Mouse (Mus musculus): ENCODE measurements around the gene Sult1a1.

DNA sequence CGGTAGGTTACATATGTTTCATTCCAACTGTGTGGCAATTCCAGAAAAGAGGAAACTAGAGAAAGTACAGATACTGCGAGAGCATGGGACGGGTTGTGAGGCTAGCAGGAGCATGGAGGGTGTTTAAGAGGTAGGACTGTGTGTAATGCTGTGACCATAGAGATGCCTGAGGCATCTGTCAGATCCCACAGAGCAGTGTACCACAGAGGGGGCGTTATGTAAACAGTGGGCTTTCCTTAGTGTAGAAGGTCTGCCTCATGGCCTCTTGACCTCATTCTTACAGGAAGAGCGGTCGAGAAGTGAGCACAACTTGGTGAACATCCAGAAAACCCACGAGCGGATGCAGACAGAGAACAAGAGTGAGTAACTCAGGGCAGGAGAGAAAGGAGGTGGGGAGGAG, 12.6 kb downstream of the Sult1a1 start:
- TF ChIP-seq GATA1 (IDR thresholded peaks at IDR 0.05; ENCODE audit: borderline replicate concordance, low read length): no peak
- no peak for TF ChIP-seq FLI1 (IDR thresholded peaks at IDR 0.05; ENCODE audit: low read length)
